Mouse (Mus musculus) Patski (cell line): Measurements from ENCODE around the gene Prkg1. TPM values are rescaled to one million over a fixed set of nuclear protein-coding genes. Genes with fewer than 3 reads are reported as not detected.

Source experiments
- ATAC-seq: fragments of 100-300 bp; one replicate; pipeline ENCODE4 v1.8.0; 2021
- CTCF ChIA-PET: fragments of 350-600 bp; sonication (Branson Sonifier 250); formaldehyde crosslinking; loops from one replicate; lab custom pipeline; 2022; ENCODE audit warnings: inconsistent platforms; lab: Charles Lee
- POLR2A ChIA-PET: fragments of 350-600 bp; sonication (Branson Sonifier 250); formaldehyde crosslinking; loops from one replicate; lab custom pipeline; 2022; ENCODE audit warnings: antibody characterized with exemption, inconsistent platforms; lab: Charles Lee
- DNase-seq: peaks from one replicate; pipeline ENCODE4 v3.0.0-alpha.2; 2011; ENCODE audit warnings: low read depth, low spot score
- H3K27me3 ChIP-seq: fragments of 371-371 bp; one replicate; pipeline ENCODE4 v1.5.1; 2021
- CTCF ChIP-seq: fragments of 100-300 bp; IDR thresholded peaks from one replicate; pipeline ENCODE4 v1.5.1; 2021
- in situ Hi-C: fragments of 300-500 bp; cut with MboI; formaldehyde crosslinking; loops from 3 replicates; pipeline ENCODE4 v1.11.1; 2018; ENCODE audit warnings: low pct_unique_long_range_greater_than_20kb, mixed read lengths
- polyA plus RNA-seq: library from polyadenylated mRNA; unstranded; gene quantifications from one replicate; pipeline ENCODE4 v1.2.3, GENCODE M21; 2021

The Prkg1 gene
- polyA plus RNA-seq, 1 experiment from 2014 or later, result not detected

DNA sequence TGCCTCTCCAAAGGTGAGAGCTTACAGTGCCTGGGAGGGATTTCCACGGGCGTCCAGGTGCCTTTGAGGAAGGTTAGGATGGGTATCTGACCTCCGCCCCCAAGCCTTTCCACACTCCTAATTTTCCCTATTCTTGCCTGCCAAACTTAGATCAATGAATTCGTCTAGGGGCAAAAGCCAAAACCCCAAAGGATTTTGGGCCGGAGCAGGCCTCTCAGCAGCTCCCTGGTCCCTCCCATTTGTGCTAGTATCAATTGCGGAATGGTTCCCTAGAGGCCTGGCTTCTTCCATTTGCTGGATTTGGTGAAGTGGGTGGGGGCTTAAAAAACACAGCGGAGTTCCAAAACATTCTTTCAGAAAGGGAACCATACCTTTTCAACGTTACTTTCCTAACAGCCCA lies 99.8 kb downstream of the Prkg1 start:
- in situ Hi-C loops, result no loop called here
- ChIA-PET CTCF (no interaction called here), POLR2A (interaction anchor here (0.6 kb wide), 1 partner anchor 313 kb away, joined by 5 read pairs; no protein-coding TSS in a partner anchor)
- peaks cover 78% of the 10 kb centered on the region for H3K27me3 ChIP-seq
- DNase-seq (no peak), ATAC-seq (no peak)
- no peak for TF ChIP-seq CTCF

DNA sequence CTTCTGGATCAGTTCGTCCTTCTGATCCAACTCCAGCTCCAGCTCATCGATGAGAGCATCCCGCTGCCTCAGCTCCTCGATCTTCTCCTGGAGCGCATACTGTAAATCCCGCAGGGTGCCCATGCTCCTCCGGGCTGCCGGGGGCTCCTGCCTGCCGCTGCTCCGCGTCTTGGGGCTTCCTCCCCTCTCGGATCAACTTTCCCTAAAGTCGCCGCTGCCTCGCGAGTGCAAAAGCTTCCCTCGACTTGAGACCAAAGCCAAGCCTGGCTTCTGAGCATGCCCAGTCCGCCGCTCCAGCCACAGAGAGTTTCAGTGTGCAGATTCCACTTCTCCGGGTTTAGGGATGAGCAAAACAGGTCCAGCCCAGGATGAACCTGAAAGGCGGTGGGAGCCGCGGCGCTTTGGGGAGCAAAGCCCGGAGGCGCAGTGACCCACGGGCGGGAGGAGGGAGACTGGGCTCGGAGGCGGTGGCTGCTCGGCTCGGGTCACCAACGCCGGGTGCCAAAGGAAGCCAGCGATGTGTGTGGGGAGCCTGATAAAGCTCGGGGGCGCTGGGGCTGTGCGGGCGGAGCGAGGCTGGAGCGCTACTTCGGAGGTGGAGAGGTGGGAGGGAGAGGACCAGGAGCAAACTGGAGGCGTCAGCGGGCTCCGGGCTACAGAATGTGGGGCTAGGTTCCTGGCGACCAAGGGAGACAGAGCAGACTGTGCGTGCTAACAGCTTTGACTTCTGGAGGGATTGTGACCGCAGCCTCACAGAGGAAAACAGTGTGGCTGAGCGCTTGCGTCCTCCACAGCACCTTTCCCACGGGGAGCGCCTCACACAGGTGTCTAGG lies 100.5 kb downstream of the Prkg1 start:
- DNase-seq (no peak), ATAC-seq (peak; percentile 62)
- TF ChIP-seq CTCF, result no peak
- POLR2A ChIA-PET, result no interaction called here
- H3K27me3 ChIP-seq, result peaks cover 72% of the 10 kb centered on the region
- in situ Hi-C loops, result no loop called here
- CTCF ChIA-PET, result interaction anchor here (1.2 kb wide), 1 partner anchor 729 kb away, joined by 3 read pairs; no protein-coding TSS in a partner anchor

DNA sequence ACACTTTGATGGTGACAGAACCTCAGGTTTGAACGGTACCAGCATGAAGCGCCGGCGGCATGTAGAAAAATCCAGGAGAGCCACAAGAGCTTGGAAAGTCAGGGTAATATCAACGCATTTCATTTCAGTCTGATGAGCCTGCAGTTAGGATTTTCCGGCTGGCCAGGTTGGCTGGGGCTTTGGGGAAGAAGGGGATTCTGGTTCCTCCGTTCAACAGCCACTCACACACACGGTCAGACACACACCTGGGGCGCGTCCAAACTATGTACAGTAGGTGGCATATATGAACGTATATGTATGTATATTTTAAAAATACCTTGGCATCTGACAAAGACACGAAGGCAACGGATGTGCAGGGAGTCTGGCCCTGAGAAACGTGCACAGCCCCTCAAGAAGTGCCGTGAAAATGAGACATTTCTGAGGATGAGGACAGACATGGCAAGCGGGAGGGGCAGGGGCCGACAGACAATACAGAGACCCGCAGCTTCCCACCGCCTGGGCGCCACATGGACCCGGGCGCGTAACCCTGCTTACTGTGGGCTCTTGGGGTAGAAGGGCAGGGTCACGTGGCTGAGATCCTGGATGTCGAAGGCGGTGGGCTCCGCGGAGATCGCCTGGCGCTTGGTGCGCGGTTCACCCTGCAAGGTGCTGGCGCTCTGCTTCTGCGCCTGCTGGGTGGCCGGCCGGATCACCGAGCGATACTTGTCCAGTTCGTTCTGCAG lies 101.2 kb downstream of the Prkg1 start:
- ATAC-seq (peak; percentile 31), DNase-seq (no peak)
- peaks cover 73% of the 10 kb centered on the region for H3K27me3 ChIP-seq
- in situ Hi-C loops, result no loop called here
- ChIA-PET CTCF (interaction anchor here (1.2 kb wide), 1 partner anchor 728 kb away, joined by 3 read pairs; no protein-coding TSS in a partner anchor), POLR2A (no interaction called here)
- no peak for TF ChIP-seq CTCF

DNA sequence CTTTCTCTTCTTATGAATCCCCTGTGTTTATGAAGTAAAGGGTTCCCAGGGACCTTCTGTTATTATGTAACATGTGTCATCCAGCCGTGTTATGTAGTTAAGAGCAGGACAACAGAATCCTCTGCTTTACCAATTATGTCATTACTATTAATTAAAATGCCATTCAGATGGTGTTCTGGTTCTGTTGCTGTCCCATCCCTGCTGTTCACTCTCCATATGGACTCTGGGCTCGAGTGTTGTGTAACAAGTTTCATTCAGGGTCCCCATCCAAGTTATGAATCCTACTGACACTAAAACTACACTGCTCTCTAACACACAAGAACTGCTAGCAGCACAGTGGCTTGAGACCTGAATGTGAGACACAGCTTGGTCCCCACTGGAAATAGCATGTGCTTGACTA lies 102.0 kb downstream of the Prkg1 start:
- CTCF ChIA-PET, result no interaction called here
- in situ Hi-C loops, result no loop called here

DNA sequence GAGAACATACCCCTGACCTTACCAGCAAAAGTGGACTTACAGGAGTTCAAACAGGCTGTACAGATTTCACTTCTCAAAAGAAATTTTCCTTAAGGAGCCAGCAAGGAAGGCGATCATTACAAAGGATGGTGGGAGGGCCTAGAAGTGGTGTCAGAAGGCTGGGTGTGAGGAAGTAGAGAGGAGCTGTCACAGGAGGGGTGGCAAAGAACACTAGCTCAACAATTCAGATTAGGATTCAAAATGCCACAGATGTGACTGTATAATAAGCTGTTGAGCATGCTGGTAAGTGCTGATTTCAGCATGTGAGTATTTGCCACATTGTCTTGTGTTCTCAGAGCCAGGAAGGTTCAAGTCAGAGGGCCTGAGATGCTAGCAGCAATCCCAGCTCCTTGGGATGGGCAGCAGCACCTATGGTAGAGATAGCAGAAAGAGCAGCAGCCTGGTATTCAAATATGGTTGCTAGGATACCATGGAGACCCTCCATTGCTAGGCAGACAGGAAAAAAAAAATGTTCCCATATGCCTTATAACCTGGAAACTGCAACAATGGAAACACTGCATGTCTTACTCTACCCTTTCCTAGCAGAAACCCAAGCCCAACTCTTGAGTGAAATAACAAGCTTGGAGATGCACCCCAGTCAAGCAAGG lies 106.0 kb downstream of the Prkg1 start:
- DNase-seq (no peak), ATAC-seq (no peak)
- TF ChIP-seq CTCF, result no peak
- in situ Hi-C loops, result no loop called here
- POLR2A ChIA-PET, result interaction anchor here (0.5 kb wide), 2 partner anchors 159 to 161 kb away, joined by 3 read pairs; no protein-coding TSS in a partner anchor
- H3K27me3 ChIP-seq, result peaks cover 68% of the 10 kb centered on the region
- CTCF ChIA-PET, result interaction anchor here (2.4 kb wide), 1 partner anchor 10 kb away, joined by 4 read pairs; no protein-coding TSS in a partner anchor

More for the DNA sequence above, 102.0 kb downstream of the Prkg1 start:
- POLR2A ChIA-PET, result no interaction called here
- TF ChIP-seq CTCF, result no peak
- DNase-seq (no peak), ATAC-seq (no peak)
- peaks cover 76% of the 10 kb centered on the region for H3K27me3 ChIP-seq

DNA sequence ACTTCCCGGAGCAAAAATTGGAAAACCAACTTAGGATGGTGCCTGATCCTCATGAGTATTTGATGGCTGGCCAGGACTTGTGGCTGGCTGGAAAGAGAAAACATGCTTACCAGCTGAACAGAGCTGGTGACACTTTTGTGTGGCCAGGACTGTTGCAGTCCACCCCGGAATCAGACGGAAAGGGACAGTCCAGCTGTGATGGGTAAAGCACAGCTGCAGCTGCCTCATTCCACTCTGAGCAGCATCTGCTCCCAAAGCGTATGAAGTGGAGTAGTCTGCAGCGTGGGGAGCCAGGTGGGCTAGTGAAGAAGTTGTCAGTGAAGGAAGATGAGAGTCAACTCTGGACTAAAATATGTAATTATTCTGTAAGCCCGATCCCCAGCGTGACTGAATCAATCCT lies 108.6 kb downstream of the Prkg1 start:
- ATAC-seq, result no peak
- CTCF ChIA-PET, result no interaction called here

DNA sequence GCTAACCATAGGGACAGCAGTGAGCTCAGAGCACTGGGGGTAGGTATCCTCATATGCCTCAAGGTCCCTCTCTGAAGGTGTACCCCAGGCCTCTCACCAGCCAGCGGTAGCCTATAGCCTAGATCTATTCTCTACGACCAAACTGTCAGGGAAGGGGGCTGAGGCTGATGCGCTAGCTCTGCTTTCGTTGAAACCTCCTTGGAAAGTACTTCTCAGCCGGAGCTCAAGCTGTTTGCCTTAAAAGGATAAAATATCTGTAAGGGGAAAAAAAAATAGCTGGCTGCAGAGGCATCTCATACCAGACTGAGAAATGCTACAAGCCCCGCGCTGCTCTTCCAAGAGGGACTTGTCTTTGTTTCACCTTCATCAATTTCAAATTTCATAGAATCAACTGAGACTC lies 109.0 kb downstream of the Prkg1 start:
- ChIA-PET POLR2A (no interaction called here), CTCF (no interaction called here)
- H3K27me3 ChIP-seq, result peaks cover 65% of the 10 kb centered on the region
- DNase-seq (no peak), ATAC-seq (no peak)
- no peak for TF ChIP-seq CTCF
- in situ Hi-C loops, result no loop called here

More for the DNA sequence above, 108.6 kb downstream of the Prkg1 start:
- no peak for TF ChIP-seq CTCF
- H3K27me3 ChIP-seq, result peaks cover 65% of the 10 kb centered on the region
- DNase-seq, result no peak
- POLR2A ChIA-PET, result no interaction called here
- in situ Hi-C loops, result no loop called here

DNA sequence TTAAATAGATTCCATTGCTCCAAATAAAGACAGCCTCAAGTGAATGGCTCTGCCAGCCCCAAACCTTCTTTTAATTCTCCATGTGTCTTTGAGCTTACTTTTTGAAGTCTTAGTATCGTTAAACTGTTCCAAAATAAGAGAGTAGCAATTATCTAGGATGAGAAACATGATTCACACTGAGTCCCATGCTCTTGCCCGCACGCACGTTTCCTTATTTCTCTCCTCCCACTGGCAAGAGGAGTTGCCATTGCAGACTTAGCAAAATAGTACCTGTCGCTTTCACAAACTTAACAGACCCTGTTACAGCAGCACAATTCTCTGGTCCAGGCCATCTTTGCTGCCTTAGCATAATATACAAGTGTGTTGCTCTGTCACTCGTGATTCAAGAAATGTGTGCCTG lies 110.8 kb downstream of the Prkg1 start:
- ATAC-seq, result no peak

DNA sequence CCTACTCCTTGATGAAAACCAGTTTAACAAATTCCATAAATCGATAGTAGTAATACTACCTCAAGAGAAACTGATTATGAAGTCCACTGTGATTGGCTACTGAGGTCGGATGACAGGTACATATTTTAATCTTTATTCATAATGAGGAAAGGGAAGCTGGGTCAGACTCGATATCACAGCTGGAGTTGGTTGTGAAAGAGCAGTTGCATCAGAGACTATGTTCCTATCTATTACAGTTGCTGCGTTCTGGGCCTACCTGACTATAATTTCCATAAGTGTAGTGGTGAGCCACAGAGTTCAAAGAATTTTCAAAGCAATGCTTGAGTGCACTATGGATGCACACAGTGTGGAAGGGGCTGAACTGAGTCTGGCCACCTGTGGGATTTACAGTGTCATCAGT lies 114.4 kb downstream of the Prkg1 start:
- DNase-seq (no peak), ATAC-seq (no peak)
- ChIA-PET CTCF (interaction anchor here (0.7 to 2.2 kb wide), 5 partner anchors 11 to 25 kb away, joined by 3 to 5 read pairs (median 3); no protein-coding TSS in a partner anchor), POLR2A (no interaction called here)
- no peak for TF ChIP-seq CTCF
- in situ Hi-C loops, result no loop called here
- peaks cover 59% of the 10 kb centered on the region for H3K27me3 ChIP-seq

More for the DNA sequence above, 110.8 kb downstream of the Prkg1 start:
- peaks cover 69% of the 10 kb centered on the region for H3K27me3 ChIP-seq
- in situ Hi-C loops, result no loop called here
- DNase-seq, result no peak
- no peak for TF ChIP-seq CTCF
- ChIA-PET POLR2A (no interaction called here), CTCF (no interaction called here)

DNA sequence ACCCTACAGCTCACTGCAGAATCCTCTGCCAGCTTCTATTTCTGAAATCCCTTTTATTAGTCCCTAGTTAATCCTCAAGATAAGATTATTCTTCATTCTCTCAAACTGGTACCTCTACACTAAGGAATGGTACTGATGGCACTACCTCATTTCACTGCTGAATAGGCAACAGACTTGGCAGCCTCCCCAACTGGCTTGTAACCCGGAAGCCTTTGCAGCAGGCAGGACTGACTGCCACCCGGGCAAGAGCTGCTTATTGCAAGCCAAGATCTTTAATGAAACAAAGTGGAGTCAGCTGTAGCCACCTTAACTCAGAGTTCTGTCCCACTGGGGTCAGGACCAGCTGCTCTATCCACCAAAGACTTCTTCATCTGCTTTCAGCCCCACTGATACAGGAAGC lies 117.3 kb downstream of the Prkg1 start:
- DNase-seq (no peak), ATAC-seq (no peak)
- peaks cover 45% of the 10 kb centered on the region for H3K27me3 ChIP-seq
- TF ChIP-seq CTCF, result no peak
- POLR2A ChIA-PET, result no interaction called here
- in situ Hi-C loops, result no loop called here
- CTCF ChIA-PET, result no interaction called here
